Mouse (Mus musculus) urinary bladder, postnatal 14 days (tissue): ENCODE results near the gene Srebf2.

Experiments
- DNase-seq: peaks from one replicate; pipeline ENCODE4 v3.0.0; 2021; ENCODE audit warnings: low spot score

Srebf2 gene

GRCm38 (mm10) chr15:82207504-82208219, 60.7 kb downstream of the Srebf2 start:
- no peak for DNase-seq

- no peak for DNase-seq
Observed at GRCm38 (mm10) chr15:82208307-82208706, 61.3 kb downstream of the Srebf2 start.

GRCm38 (mm10) chr15:82209295-82210050, 62.5 kb downstream of the Srebf2 start:
- no peak for DNase-seq

DNA sequence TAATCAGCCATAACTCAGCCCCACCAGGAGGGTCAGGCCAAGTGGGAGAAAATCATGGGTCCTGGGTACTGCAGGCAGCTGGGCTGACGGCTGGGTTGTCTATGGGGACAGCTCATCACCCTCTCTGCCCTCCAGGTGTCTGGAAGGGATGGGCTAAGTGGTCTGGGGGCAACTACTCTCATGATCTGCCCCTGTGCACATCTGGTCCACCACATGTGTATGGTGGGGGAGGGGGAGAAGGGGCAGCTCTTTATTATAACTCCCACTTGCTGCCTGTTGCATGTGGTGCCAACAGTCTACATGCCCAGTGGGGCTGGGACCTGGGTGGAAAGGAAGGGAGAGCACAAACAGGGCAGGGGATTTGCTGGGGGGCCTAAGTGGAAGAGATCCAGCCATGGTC, 63.8 kb downstream of the Srebf2 start:
- DNase-seq, result no peak

GRCm38 (mm10) chr15:82211281-82211680, 64.3 kb downstream of the Srebf2 start:
- no peak for DNase-seq

DNA sequence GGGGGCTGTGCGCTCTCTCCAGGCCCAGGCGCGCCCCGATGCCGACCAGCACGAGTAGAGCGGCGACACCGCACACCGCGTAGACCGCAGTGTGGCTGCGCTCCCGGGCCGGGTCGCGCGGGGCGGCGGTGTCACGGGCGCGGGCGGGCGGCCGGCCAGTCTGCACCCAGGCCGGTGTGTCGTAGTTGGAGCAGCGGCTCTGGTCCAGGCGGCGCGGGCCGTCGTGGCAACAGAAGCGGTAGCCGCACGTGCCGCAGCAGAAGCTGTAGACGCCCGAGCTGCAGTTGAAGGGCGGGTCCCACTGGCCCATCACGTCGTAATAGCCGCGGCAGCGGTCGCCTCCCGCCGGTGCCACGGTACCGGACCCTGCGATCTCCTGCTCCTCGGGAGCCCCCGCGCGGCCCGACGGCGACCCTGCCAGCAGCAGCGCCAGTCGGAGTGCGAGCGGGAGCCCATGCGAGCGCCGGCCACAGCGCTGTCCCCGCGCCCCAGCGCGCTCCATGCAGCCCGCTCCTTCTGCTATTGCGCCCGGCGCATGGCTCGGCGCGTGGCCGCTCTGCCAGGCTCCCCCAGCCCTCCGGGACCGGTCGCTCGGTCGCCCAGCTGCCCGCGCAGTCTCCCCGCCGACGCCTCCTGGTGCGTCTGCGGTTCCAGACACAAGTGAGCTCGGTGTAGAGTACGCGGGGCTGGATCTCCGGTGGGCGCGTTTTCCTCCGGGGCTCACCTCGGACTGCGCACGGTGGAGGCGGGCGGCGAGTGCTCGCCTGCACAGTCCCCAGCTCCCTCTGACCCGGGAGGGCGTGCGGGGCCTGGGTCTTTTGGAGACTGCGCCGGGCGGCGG, 65.2 kb downstream of the Srebf2 start:
- DNase-seq, result no peak

GRCm38 (mm10) chr15:82212752-82213063, 65.7 kb downstream of the Srebf2 start, which contains the start of gene Shisa8:
Gene Shisa8 (minus strand): TSS chr15:82212815.
- DNase-seq, result no peak

DNA sequence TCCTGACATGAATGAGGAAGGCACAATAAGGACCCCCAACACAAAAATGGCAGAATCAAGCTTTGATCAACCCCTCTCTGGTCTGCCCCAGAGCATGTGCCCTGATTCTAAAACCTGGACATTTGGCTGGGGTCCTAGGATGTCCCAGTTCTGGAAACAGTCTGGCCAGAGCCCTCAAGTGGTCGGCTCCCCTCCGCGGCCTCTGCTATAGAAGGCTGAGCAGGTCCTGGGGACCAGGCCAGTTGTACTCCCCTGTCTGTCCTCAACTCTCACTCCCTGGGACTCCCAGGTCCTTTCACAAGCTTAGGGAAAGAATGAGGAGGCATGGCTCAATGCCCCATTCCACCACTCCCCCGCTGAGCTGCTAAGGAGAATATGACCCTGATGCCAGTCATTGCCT, 66.2 kb downstream of the Srebf2 start:
- DNase-seq, result no peak

DNA sequence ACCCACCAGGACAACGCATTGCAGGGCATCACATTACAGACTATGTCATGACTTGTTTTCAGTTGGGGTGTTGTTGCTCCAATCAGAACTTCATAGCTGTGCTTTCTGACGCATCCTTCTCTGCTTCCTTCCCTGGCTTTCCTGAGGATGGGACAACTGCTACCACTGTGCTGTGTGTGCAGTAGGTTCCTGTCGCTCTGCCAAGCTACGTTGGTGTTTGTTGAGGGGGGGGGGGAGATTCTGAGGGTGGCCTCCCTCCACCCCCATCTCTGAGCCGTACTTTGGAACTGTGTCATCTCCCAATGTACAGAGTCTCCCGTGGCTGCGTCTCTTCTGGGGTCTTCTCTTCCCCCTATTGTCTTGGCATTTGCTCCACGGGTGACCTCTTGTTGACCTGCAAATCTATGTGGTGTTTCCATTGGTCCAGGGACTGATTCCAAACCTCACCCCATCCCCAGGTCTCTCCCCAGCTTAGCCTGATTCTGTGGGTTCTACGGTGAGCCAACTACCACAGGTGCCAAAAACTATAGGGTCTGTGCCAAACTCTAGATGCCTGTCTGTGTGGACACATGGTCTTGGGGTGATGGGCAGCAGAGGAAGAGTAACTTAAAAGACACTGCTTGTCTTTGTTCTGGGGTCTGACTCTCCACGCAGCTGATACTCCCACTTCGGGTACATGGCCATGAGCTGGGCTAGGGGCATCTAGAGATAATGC, 68.5 kb downstream of the Srebf2 start:
- no peak for DNase-seq

DNA sequence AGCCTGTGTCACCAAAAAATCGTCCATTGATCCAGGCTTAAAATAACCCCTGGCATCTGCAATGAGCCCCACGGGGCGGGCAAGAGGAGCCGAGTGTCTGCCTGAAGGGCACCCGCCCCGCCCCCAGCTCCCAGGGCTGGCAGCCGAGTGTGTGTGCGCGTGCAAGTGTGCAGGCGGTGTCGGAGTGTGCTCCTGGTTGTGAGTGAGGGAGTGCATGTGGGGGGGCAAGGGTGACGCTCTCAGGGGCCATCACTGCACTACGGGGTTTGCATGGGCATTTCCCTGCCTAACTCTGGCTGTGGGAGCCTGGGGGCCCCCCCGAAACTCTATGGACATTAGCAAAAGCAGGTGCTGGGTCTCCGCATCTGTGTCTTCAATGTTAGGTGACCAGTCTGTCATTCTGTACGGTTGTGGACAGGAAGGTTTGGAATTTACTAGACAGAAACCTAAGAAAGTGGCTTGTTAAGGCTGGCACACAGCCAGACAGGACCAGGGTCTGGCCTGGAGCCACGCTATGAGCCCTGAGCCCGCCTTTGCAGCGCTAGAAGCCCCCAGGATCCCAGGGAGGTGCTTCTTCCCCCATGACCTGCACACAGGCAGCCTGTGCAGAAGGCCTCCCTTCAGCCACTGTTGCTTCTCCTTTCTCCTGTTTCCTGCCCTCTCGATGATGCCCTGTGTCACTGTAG, 69.3 kb downstream of the Srebf2 start:
- DNase-seq, result no peak

GRCm38 (mm10) chr15:82217039-82217438, 70.1 kb downstream of the Srebf2 start:
- no peak for DNase-seq

- DNase-seq, result no peak
Observed at GRCm38 (mm10) chr15:82217980-82218379, 71.0 kb downstream of the Srebf2 start.

GRCm38 (mm10) chr15:82218778-82219666, 72.0 kb downstream of the Srebf2 start:
- DNase-seq, result no peak

DNA sequence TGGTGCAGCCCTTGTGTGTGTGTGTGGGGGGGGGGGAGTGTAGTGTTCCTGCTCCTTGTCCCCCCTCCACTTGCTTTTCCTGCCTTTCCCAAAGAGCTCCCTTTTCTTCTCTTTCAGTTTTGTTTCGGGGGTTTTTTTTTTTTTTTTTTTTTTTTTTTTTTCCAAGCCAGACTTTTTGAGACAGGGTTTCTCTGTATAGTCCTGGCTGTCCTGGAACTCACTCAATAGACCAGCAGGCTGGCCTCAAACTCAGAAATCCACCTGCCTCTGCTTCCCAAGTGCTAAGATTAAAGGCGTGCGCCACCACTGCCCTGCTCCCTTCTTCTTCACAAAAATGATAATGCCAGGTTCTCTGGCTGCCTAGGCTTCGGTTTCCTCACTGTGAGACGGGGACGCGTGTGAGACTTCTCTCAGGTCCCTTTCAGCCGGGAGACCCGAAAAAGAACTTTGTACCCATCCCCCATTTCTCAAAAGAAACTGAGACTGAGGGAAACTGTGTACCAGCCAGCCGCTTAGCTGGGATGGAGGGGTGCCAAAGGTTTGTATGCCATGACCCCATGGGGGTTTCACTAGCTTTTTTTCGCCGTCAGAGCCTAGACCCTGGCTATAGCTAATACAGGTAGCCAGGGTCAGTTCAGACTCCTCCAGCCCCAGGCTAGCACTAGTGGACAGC, 73.2 kb downstream of the Srebf2 start:
- DNase-seq, result no peak

DNA sequence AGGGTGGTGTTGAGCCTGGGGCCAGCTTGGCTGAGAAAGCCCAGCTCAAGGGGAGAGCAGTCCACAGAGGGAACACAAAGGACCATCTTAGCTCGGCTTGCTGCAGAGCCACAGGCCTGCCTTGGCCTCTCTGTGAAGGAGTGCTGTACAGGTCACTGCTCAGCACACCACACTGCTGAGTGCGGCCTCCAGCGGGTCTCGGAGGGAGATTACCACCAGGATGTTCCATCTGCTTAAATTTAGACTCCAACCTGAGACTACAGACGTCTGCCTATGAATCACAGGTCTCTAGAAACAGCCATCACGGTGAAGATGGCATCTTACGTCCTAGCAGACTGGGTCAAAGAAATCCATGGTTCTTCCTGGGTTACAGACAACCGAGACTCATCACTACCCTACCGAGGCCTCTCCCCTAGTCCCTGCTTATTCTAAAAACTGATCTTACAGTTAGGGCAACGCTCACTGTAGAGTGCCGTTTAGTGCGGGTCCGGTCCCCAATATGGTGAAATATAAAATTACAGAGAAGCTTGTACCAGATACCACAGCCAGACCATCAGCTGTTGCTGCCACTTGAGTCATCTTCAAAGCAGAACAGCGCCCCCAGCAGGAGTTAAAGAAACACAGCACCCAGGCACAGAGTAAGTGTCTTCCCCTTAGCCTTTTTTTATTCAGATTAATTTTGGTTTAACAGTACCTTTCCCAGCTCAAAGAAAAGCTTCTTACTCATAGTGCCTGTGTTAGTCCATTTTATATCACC, 74.3 kb downstream of the Srebf2 start:
- DNase-seq, result no peak

DNA sequence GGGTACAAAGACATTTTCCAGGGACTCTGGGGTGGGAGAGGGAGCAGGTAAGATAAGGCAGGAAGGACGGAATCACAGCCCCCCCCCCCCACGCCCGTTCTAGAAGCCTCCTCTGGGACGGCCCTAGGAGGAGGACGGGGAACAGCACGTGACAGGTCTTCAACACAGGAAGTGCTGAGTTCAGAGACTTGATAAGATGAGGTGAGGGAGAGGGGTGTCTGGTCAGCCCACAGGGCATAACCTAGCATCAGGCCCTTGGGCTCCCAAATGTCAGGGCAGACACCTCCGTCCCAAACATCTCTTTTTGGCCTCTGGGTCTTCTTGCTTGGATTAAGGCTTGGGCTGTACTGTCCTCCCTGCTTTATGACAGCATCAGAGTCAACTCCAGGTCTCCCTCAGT, 76.3 kb downstream of the Srebf2 start:
- no peak for DNase-seq

DNA sequence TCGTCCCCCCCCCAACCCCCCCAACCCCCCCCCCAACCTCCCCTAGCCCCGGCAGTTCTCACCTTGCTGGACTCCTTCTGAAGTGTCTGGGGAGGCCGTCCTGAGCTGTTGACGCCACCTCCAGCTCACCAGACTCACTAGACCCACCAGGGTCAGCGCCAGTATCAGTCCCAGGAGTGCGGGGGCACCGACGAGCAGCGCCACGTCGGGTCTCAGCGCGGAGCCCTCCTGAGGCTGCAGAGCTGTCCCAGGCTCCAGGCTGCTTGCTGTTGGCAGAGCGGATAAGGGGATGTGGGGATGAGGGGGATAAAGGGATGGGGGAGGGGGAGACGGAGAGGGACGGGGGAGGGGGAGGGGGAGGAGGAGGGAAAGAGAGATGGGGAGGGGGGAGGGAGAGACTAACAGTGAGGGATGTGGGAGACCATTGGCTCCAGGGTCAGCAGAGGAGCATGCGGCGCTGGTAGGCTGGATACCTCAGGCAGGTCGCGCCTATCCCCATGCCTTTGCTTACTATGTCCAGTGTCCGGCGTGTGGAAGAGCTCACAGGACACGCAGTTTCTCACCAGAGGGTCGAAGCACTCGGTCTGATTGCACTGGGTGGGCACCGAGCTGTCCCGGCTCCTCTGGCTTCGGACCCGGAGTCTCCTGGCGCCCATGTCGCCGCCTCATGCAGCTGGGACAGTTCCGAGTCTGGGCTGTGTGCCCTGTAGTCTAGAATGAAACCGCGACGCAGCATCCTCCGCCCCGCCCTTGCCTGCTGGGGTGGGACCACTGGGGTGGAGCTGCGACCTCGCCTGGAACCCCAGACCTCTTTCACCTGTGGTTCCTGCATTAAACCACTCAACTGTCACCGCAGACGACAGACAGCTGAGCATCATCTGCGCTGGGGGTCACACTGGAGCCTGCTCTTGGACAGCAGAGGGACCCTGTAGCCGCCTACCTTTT, 76.9 kb downstream of the Srebf2 start, which contains the start of gene Tnfrsf13c:
Gene Tnfrsf13c (minus strand): TSS at position 713 of the 945 bp plus-strand sequence.
- no peak for DNase-seq
